Mouse (Mus musculus) urinary bladder, postnatal 25 days (tissue): ENCODE data around the gene Krt39.
A peak's percentile ranks its signal among the peaks of the same experiment; 100 is the strongest.

ENCODE experiments used
- DNase-seq: peaks from one replicate; pipeline ENCODE4 v3.0.0; 2022; ENCODE audit warnings: low spot score

Gene Krt39

GRCm38 (mm10) chr11:99521288-99521860 lies at the start of gene Krt39:
Krt39 (minus strand) TSS chr11:99521338.
- DNase-seq: no peak

GRCm38 (mm10) chr11:99566530-99566929 lies 45.4 kb upstream of the Krt39 start, which contains the start of gene Krtap3-1:
Krtap3-1 (minus strand) TSS chr11:99566630.
- DNase-seq: no peak

- DNase-seq: no peak
Observed at GRCm38 (mm10) chr11:99562580-99562979, 41.4 kb upstream of the Krt39 start.

GRCm38 (mm10) chr11:99559366-99559765 lies 38.2 kb upstream of the Krt39 start, which contains the start of gene Gm11939:
Gm11939 (minus strand) TSS chr11:99559466.
- DNase-seq: no peak

GRCm38 (mm10) chr11:99557976-99558745 lies 37.0 kb upstream of the Krt39 start:
- DNase-seq: no peak

GRCm38 (mm10) chr11:99556753-99557152 lies 35.6 kb upstream of the Krt39 start, which contains the start of gene Krtap3-2:
Krtap3-2 (minus strand) TSS chr11:99556853.
- no peak for DNase-seq

GRCm38 (mm10) chr11:99556195-99556594 lies 35.1 kb upstream of the Krt39 start:
- DNase-seq: no peak

- DNase-seq: no peak
Observed at GRCm38 (mm10) chr11:99550765-99551164, 29.6 kb upstream of the Krt39 start, which contains the start of gene Krtap3-3. Krtap3-3 (minus strand) TSS chr11:99550865.

- DNase-seq: no peak
Observed at GRCm38 (mm10) chr11:99547892-99548291, 26.8 kb upstream of the Krt39 start.

GRCm38 (mm10) chr11:99539721-99540120 lies 18.6 kb upstream of the Krt39 start:
- no peak for DNase-seq

GRCm38 (mm10) chr11:99514098-99514497 lies 7.0 kb downstream of the Krt39 start:
- peak; percentile 22 for DNase-seq

- no peak for DNase-seq
Observed at GRCm38 (mm10) chr11:99500095-99500805, 20.9 kb downstream of the Krt39 start.

- DNase-seq: no peak
Observed at GRCm38 (mm10) chr11:99496460-99496859, 24.7 kb downstream of the Krt39 start.

GRCm38 (mm10) chr11:99494741-99495140 lies 26.4 kb downstream of the Krt39 start:
- DNase-seq: no peak

GRCm38 (mm10) chr11:99493574-99493850 lies 27.6 kb downstream of the Krt39 start:
- no peak for DNase-seq

- DNase-seq: no peak
Observed at GRCm38 (mm10) chr11:99492733-99493573, 28.2 kb downstream of the Krt39 start, which contains the start of gene Krt23. Krt23 (minus strand) TSS chr11:99493137.

GRCm38 (mm10) chr11:99491040-99491439 lies 30.1 kb downstream of the Krt39 start:
- DNase-seq: no peak

GRCm38 (mm10) chr11:99490624-99491023 lies 30.5 kb downstream of the Krt39 start:
- no peak for DNase-seq

- DNase-seq: no peak
Observed at GRCm38 (mm10) chr11:99489233-99489632, 31.9 kb downstream of the Krt39 start.

GRCm38 (mm10) chr11:99474981-99475380 lies 46.2 kb downstream of the Krt39 start:
- DNase-seq: no peak

- no peak for DNase-seq
Observed at GRCm38 (mm10) chr11:99473433-99473832, 47.7 kb downstream of the Krt39 start.

GRCm38 (mm10) chr11:99472405-99472804 lies 48.7 kb downstream of the Krt39 start:
- DNase-seq: no peak
